Mouse (Mus musculus) lung, postnatal 0 days (tissue): Measurements from ENCODE around the gene Enox1.

Source experiments
- CTCF ChIP-seq: IDR thresholded peaks from 2 replicates; pipeline ENCODE4 v1.5.1; 2016; ENCODE audit warnings: antibody characterized with exemption, mild to moderate bottlenecking
- EP300 ChIP-seq: IDR thresholded peaks from 2 replicates; pipeline ENCODE4 v1.6.1; 2016; ENCODE audit warnings: antibody characterized with exemption, mild to moderate bottlenecking, control low read depth

- TF ChIP-seq CTCF (no peak), EP300 (no peak)
Observed at GRCm38 (mm10) chr14:77662994-77663393, 506.4 kb downstream of the Enox1 start.
